Mouse (Mus musculus): ENCODE measurements around the gene Pla2g4d. TPM values are rescaled to one million over a fixed set of nuclear protein-coding genes. Genes with fewer than 3 reads are reported as not detected.

Gene Pla2g4d
- not detected in 2 replicates for polyA plus RNA-seq (2014; fragmentation: Nextera tagmentation; extraction: Ambion mirVana)

GRCm38 (mm10) chr2:120288995-120289394 is at the start of gene Pla2g4d:
Gene Pla2g4d, minus strand, starts transcription at chr2:120289197.
- Histone ChIP-seq H3K9ac (replicated peaks; ENCODE audit: low read depth, low read length) (no peak within 1 kb of the TSS), H3K9me3 (ENCODE audit: control insufficient read depth, low read length) (no peaks in the 10 kb centered on the region), H3K4me1 (ENCODE audit: control insufficient read depth, insufficient read depth, low read length) (no peaks in the 10 kb centered on the region), H3K4me3 (ENCODE audit: low read depth, low read length) (no peak within 1 kb of the TSS), H3K4me2 (ENCODE audit: low read depth, low read length) (no peak within 1 kb of the TSS), H3K27me3 (ENCODE audit: control insufficient read depth, insufficient read depth, low read length) (no peaks in the 10 kb centered on the region), H3K27ac (ENCODE audit: low read depth, low read length) (no peak within 1 kb of the TSS), H3K36me3 (ENCODE audit: control insufficient read depth, insufficient read depth, low read length) (no peaks in the 10 kb centered on the region)
- WGBS, result 75% methylated on average over 5 of the region's 5 CpGs
- no peak for ATAC-seq (ENCODE audit: low read depth)

- ATAC-seq (ENCODE audit: low read depth), result no peak
These were observed 48.9 kb upstream of the Pla2g4d start for GRCm38 (mm10) chr2:120337886-120338285.

GRCm38 (mm10) chr2:120331575-120331974 is 42.6 kb upstream of the Pla2g4d start:
- Histone ChIP-seq H3K9ac (replicated peaks; ENCODE audit: low read depth, low read length) (no peak overlapping the region), H3K4me2 (ENCODE audit: low read depth, low read length) (no peak overlapping the region), H3K9me3 (ENCODE audit: control insufficient read depth, low read length) (no peaks in the 10 kb centered on the region), H3K4me1 (ENCODE audit: control insufficient read depth, insufficient read depth, low read length) (no peaks in the 10 kb centered on the region), H3K36me3 (ENCODE audit: control insufficient read depth, insufficient read depth, low read length) (peaks cover 50% of the 10 kb centered on the region), H3K27ac (ENCODE audit: low read depth, low read length) (no peak overlapping the region), H3K4me3 (ENCODE audit: low read depth, low read length) (no peak overlapping the region), H3K27me3 (ENCODE audit: control insufficient read depth, insufficient read depth, low read length) (no peaks in the 10 kb centered on the region)
- ATAC-seq (ENCODE audit: low read depth), result no peak
- 92% methylated on average over 4 of the region's 4 CpGs for WGBS

More at GRCm38 (mm10) chr2:120337886-120338285, 48.9 kb upstream of the Pla2g4d start:
- H3K9ac ChIP-seq (replicated peaks; ENCODE audit: low read depth, low read length), result no peak overlapping the region
- H3K4me2 ChIP-seq (ENCODE audit: low read depth, low read length), result no peak overlapping the region
- peaks cover 44% of the 10 kb centered on the region for H3K36me3 ChIP-seq (ENCODE audit: control insufficient read depth, insufficient read depth, low read length)
- H3K4me1 ChIP-seq (ENCODE audit: control insufficient read depth, insufficient read depth, low read length), result no peaks in the 10 kb centered on the region
- H3K9me3 ChIP-seq (ENCODE audit: control insufficient read depth, low read length), result no peaks in the 10 kb centered on the region
- no peaks in the 10 kb centered on the region for H3K27me3 ChIP-seq (ENCODE audit: control insufficient read depth, insufficient read depth, low read length)
- H3K27ac ChIP-seq (ENCODE audit: low read depth, low read length), result no peak overlapping the region
- no peak overlapping the region for H3K4me3 ChIP-seq (ENCODE audit: low read depth, low read length)
- 83% methylated on average over 2 of the region's 2 CpGs for WGBS

DNA sequence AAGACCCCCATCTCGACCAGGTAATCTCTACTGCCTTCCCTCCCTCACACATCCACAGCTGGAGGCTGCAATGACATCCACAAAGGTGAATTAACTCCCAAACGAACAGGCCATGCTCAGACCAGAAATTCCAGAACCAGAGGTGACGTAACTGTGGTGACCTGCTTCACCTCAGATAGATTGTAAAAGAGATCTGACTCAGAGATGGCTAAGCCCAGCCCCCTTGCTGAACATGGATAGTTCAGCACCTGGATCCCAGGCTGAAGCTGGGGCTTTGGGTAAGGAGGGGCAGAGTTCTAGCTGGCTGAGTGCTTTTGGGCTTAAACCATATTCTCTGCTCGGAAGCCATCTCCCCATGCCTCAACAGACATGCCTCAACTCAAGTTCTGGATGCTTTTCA is 26.1 kb upstream of the Pla2g4d start:
- 81% methylated on average over 4 of the region's 4 CpGs for WGBS
- H3K36me3 ChIP-seq (ENCODE audit: control insufficient read depth, insufficient read depth, low read length), result peaks cover 40% of the 10 kb centered on the region
- no peak for ATAC-seq (ENCODE audit: low read depth)

GRCm38 (mm10) chr2:120314487-120314886 is 25.5 kb upstream of the Pla2g4d start:
- no peak overlapping the region for H3K4me2 ChIP-seq (ENCODE audit: low read depth, low read length)
- H3K4me1 ChIP-seq (ENCODE audit: control insufficient read depth, insufficient read depth, low read length), result no peaks in the 10 kb centered on the region
- H3K36me3 ChIP-seq (ENCODE audit: control insufficient read depth, insufficient read depth, low read length), result peaks cover 40% of the 10 kb centered on the region
- 87% methylated on average over 4 of the region's 4 CpGs for WGBS
- H3K27ac ChIP-seq (ENCODE audit: low read depth, low read length), result no peak overlapping the region
- H3K27me3 ChIP-seq (ENCODE audit: control insufficient read depth, insufficient read depth, low read length), result no peaks in the 10 kb centered on the region
- H3K9me3 ChIP-seq (ENCODE audit: control insufficient read depth, low read length), result no peaks in the 10 kb centered on the region
- no peak for ATAC-seq (ENCODE audit: low read depth)
- no peak overlapping the region for H3K4me3 ChIP-seq (ENCODE audit: low read depth, low read length)
- H3K9ac ChIP-seq (replicated peaks; ENCODE audit: low read depth, low read length), result no peak overlapping the region

More for the DNA sequence above, 26.1 kb upstream of the Pla2g4d start:
- H3K9ac ChIP-seq (replicated peaks; ENCODE audit: low read depth, low read length), result no peak overlapping the region
- H3K4me2 ChIP-seq (ENCODE audit: low read depth, low read length), result no peak overlapping the region
- H3K4me1 ChIP-seq (ENCODE audit: control insufficient read depth, insufficient read depth, low read length), result no peaks in the 10 kb centered on the region
- H3K27ac ChIP-seq (ENCODE audit: low read depth, low read length), result no peak overlapping the region
- H3K4me3 ChIP-seq (ENCODE audit: low read depth, low read length), result no peak overlapping the region
- no peaks in the 10 kb centered on the region for H3K27me3 ChIP-seq (ENCODE audit: control insufficient read depth, insufficient read depth, low read length)
- no peaks in the 10 kb centered on the region for H3K9me3 ChIP-seq (ENCODE audit: control insufficient read depth, low read length)

DNA sequence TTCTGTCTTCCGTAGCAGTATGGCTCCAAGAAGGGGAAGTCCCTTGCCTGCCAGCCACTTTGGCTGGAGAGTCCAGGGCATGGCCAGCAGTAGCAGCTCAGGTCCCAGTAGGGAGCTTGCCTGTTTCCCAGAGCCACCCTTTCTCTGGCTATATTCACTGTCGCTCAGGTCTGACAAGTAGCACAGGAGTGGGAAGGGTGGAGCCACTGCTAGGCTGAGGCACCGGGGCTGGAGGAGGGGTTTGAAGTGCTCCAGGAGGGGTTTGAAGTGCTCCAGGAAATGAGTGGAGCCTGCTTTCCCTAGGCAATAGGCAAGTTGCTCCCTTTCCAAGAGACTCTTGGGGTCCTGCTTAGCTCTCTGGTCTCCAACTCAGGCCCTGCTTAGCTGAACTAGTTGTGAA is 25.0 kb upstream of the Pla2g4d start, which contains the start of gene Pla2g4f:
Gene Pla2g4f (minus strand): TSS at position 190 of the 400 bp plus-strand sequence.
- Histone ChIP-seq H3K4me3 (ENCODE audit: low read depth, low read length) (no peak within 1 kb of the TSS), H3K9ac (replicated peaks; ENCODE audit: low read depth, low read length) (no peak within 1 kb of the TSS), H3K36me3 (ENCODE audit: control insufficient read depth, insufficient read depth, low read length) (peaks cover 36% of the 10 kb centered on the region), H3K27ac (ENCODE audit: low read depth, low read length) (no peak within 1 kb of the TSS), H3K27me3 (ENCODE audit: control insufficient read depth, insufficient read depth, low read length) (no peaks in the 10 kb centered on the region), H3K9me3 (ENCODE audit: control insufficient read depth, low read length) (no peaks in the 10 kb centered on the region), H3K4me2 (ENCODE audit: low read depth, low read length) (no peak within 1 kb of the TSS), H3K4me1 (ENCODE audit: control insufficient read depth, insufficient read depth, low read length) (no peaks in the 10 kb centered on the region)
- no peak for ATAC-seq (ENCODE audit: low read depth)
- 75% methylated on average over 3 of the region's 3 CpGs for WGBS

GRCm38 (mm10) chr2:120312276-120312825 is 23.4 kb upstream of the Pla2g4d start:
- Histone ChIP-seq H3K4me2 (ENCODE audit: low read depth, low read length) (no peak overlapping the region), H3K27ac (ENCODE audit: low read depth, low read length) (no peak overlapping the region), H3K36me3 (ENCODE audit: control insufficient read depth, insufficient read depth, low read length) (peaks cover 20% of the 10 kb centered on the region), H3K9ac (replicated peaks; ENCODE audit: low read depth, low read length) (no peak overlapping the region), H3K4me1 (ENCODE audit: control insufficient read depth, insufficient read depth, low read length) (no peaks in the 10 kb centered on the region), H3K27me3 (ENCODE audit: control insufficient read depth, insufficient read depth, low read length) (no peaks in the 10 kb centered on the region), H3K9me3 (ENCODE audit: control insufficient read depth, low read length) (no peaks in the 10 kb centered on the region), H3K4me3 (ENCODE audit: low read depth, low read length) (no peak overlapping the region)
- ATAC-seq (ENCODE audit: low read depth), result no peak
- 88% methylated on average over 7 of the region's 7 CpGs for WGBS

DNA sequence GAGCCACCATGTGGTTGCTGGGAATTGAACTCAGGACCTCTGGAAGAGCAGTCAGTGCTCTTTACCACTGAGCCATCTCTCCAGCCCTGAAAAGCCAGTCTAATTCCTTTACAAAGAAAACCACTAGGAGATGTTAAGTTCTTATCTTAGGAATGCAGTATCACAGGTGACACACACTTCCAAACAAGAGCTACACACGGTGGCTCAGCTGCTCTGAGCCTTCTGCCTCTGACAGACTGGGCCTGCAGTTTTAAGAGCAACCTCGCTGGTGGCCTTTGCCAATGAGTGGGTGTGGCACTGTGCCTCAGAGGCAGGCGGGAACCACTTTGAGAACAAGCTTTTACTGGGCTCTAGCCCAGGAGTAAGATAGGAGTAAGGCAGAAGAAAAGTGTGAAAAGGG is 15.1 kb upstream of the Pla2g4d start:
- Histone ChIP-seq H3K9ac (replicated peaks; ENCODE audit: low read depth, low read length) (no peak overlapping the region), H3K4me2 (ENCODE audit: low read depth, low read length) (no peak overlapping the region), H3K36me3 (ENCODE audit: control insufficient read depth, insufficient read depth, low read length) (no peaks in the 10 kb centered on the region), H3K27me3 (ENCODE audit: control insufficient read depth, insufficient read depth, low read length) (no peaks in the 10 kb centered on the region), H3K4me3 (ENCODE audit: low read depth, low read length) (no peak overlapping the region), H3K9me3 (ENCODE audit: control insufficient read depth, low read length) (no peaks in the 10 kb centered on the region), H3K27ac (ENCODE audit: low read depth, low read length) (no peak overlapping the region), H3K4me1 (ENCODE audit: control insufficient read depth, insufficient read depth, low read length) (no peaks in the 10 kb centered on the region)
- 30% methylated on average over 3 of the region's 3 CpGs for WGBS
- no peak for ATAC-seq (ENCODE audit: low read depth)

- 90% methylated on average over 6 of the region's 6 CpGs for WGBS
- no peak overlapping the region for H3K9ac ChIP-seq (replicated peaks; ENCODE audit: low read depth, low read length)
- no peaks in the 10 kb centered on the region for H3K27me3 ChIP-seq (ENCODE audit: control insufficient read depth, insufficient read depth, low read length)
- H3K4me2 ChIP-seq (ENCODE audit: low read depth, low read length), result no peak overlapping the region
- no peaks in the 10 kb centered on the region for H3K9me3 ChIP-seq (ENCODE audit: control insufficient read depth, low read length)
- H3K4me1 ChIP-seq (ENCODE audit: control insufficient read depth, insufficient read depth, low read length), result no peaks in the 10 kb centered on the region
- no peaks in the 10 kb centered on the region for H3K36me3 ChIP-seq (ENCODE audit: control insufficient read depth, insufficient read depth, low read length)
- H3K4me3 ChIP-seq (ENCODE audit: low read depth, low read length), result no peak overlapping the region
- H3K27ac ChIP-seq (ENCODE audit: low read depth, low read length), result no peak overlapping the region
- no peak for ATAC-seq (ENCODE audit: low read depth)
These were observed 12.1 kb upstream of the Pla2g4d start for GRCm38 (mm10) chr2:120301076-120301475.
